Mouse (Mus musculus) hindbrain, embryonic 14.5 days (tissue): ENCODE data around the gene Vmn1r8. TPM values are rescaled to one million over a fixed set of nuclear protein-coding genes. Genes with fewer than 3 reads are reported as not detected.
"Not testable (repeated sequence)": the region's sequence is repeated elsewhere in the genome, so short reads cannot be mapped to it uniquely, and the experiment has no call there.

Source experiments
- ATAC-seq: fragments of 200-750 bp; cut with Nextera tagmentation; 2 replicates; pipeline ENCODE4 v1.8.0; 2017; ENCODE audit warnings: moderate number of reproducible peaks, mild to moderate bottlenecking, moderate TSS enrichment, moderate library complexity; ENCODE audit not compliant: low FRiP score
- DNase-seq: peaks from one replicate; pipeline ENCODE4 v3.0.0-alpha.2; 2015; ENCODE audit warnings: low spot score
- H3K27ac ChIP-seq: fragments of 300-500 bp; sonication (generic); 2 replicates; pipeline ENCODE4 v1.5.1; 2014; ENCODE audit warnings: mild to moderate bottlenecking, moderate library complexity
- H3K27me3 ChIP-seq: fragments of 300-500 bp; sonication (generic); 2 replicates; pipeline ENCODE4 v1.6.1; 2014; ENCODE audit warnings: mild to moderate bottlenecking, low read length, mixed read lengths; ENCODE audit not compliant: control insufficient read depth, insufficient read depth
- H3K36me3 ChIP-seq: fragments of 300-500 bp; sonication (generic); replicated peaks from 2 replicates; pipeline ENCODE4 v1.6.1; 2014; ENCODE audit not compliant: control insufficient read depth, insufficient read depth
- H3K4me1 ChIP-seq: fragments of 300-500 bp; sonication (generic); replicated peaks from 2 replicates; pipeline ENCODE4 v1.6.1; 2014; ENCODE audit warnings: antibody characterized with exemption, low read length, mixed read lengths; ENCODE audit not compliant: control insufficient read depth, insufficient read depth
- H3K4me2 ChIP-seq: fragments of 300-500 bp; sonication (generic); replicated peaks from 2 replicates; pipeline ENCODE4 v1.6.1; 2014; ENCODE audit warnings: mild to moderate bottlenecking, moderate library complexity
- H3K4me3 ChIP-seq: fragments of 300-500 bp; sonication (generic); replicated peaks from 2 replicates; pipeline ENCODE4 v1.5.1; 2014; ENCODE audit warnings: mild to moderate bottlenecking, low read length
- H3K9ac ChIP-seq: fragments of 300-500 bp; sonication (generic); 2 replicates; pipeline ENCODE4 v1.6.1; 2014
- H3K9me3 ChIP-seq: fragments of 300-500 bp; sonication (generic); 2 replicates; pipeline ENCODE4 v1.6.1; 2016; ENCODE audit warnings: low read length; ENCODE audit not compliant: control insufficient read depth
- WGBS: fragments of 180-500 bp; shearing (Covaris S2); extraction: QIAGEN DNeasy Blood & Tissue Kit; methylation state at CpG from one replicate; pipeline ENCODE4 v1.1.7; 2014; 5-methylcytosine and 5-hydroxymethylcytosine counted together
- polyA plus RNA-seq: library from polyadenylated mRNA; unstranded; fragments of >200 nt; fragmentation: Nextera tagmentation; extraction: Ambion mirVana; gene quantifications from 2 replicates; pipeline ENCODE4 v1.2.1, GENCODE M21; 2014

The Vmn1r8 gene
- polyA plus RNA-seq: not detected in 2 replicates

- Histone ChIP-seq H3K36me3 (no peaks in the 10 kb centered on the region), H3K9me3 (no peaks in the 10 kb centered on the region), H3K27ac (no peak within 1 kb of the TSS), H3K4me3 (no peak within 1 kb of the TSS), H3K4me2 (no peak within 1 kb of the TSS), H3K9ac (no peak within 1 kb of the TSS), H3K4me1 (no peaks in the 10 kb centered on the region), H3K27me3 (no peaks in the 10 kb centered on the region)
- DNase-seq (no peak), ATAC-seq (no peak)
Observed at GRCm38 (mm10) chr6:57031984-57032383, at the start of gene Vmn1r8. Gene Vmn1r8, plus strand, starts transcription at chr6:57032284.

GRCm38 (mm10) chr6:56996943-56997342 is 35.1 kb upstream of the Vmn1r8 start, which contains the start of gene Vmn1r6:
Gene Vmn1r6, plus strand, starts transcription at chr6:56997243.
- Histone ChIP-seq H3K4me2 (no peak within 1 kb of the TSS), H3K9ac (no peak within 1 kb of the TSS), H3K27me3 (no peaks in the 10 kb centered on the region), H3K9me3 (no peaks in the 10 kb centered on the region), H3K36me3 (no peaks in the 10 kb centered on the region), H3K4me3 (no peak within 1 kb of the TSS), H3K27ac (no peak within 1 kb of the TSS), H3K4me1 (no peaks in the 10 kb centered on the region)
- 80% methylated on average over 2 of the region's 2 CpGs for WGBS
- ATAC-seq (no peak), DNase-seq (no peak)

- H3K4me1 ChIP-seq, H3K36me3 ChIP-seq, H3K4me2 ChIP-seq, H3K9ac ChIP-seq, H3K27me3 ChIP-seq, ATAC-seq, H3K9me3 ChIP-seq, H3K4me3 ChIP-seq, DNase-seq, H3K27ac ChIP-seq: not testable (repeated sequence)
- WGBS: 92% methylated on average over 2 of the region's 2 CpGs
Observed at GRCm38 (mm10) chr6:57025224-57025623, 6.9 kb upstream of the Vmn1r8 start, which contains the start of gene Vmn1r7. Gene Vmn1r7, minus strand, starts transcription at chr6:57025324.

- DNase-seq (no peak), ATAC-seq (no peak)
- Histone ChIP-seq H3K4me2 (no peak overlapping the region), H3K9me3 (no peaks in the 10 kb centered on the region), H3K4me1 (no peaks in the 10 kb centered on the region), H3K27ac (no peak overlapping the region), H3K36me3 (no peaks in the 10 kb centered on the region), H3K9ac (no peak overlapping the region), H3K4me3 (no peak overlapping the region), H3K27me3 (no peaks in the 10 kb centered on the region)
- WGBS: 83% methylated on average over 2 of the region's 2 CpGs
Observed at GRCm38 (mm10) chr6:57034674-57035073, 2.6 kb downstream of the Vmn1r8 start.

- H3K4me3 ChIP-seq: no peak overlapping the region
- no peak overlapping the region for H3K9ac ChIP-seq
- H3K27me3 ChIP-seq: no peaks in the 10 kb centered on the region
- H3K4me1 ChIP-seq: no peaks in the 10 kb centered on the region
- DNase-seq (no peak), ATAC-seq (no peak)
- H3K4me2 ChIP-seq: no peak overlapping the region
- H3K36me3 ChIP-seq: no peaks in the 10 kb centered on the region
- no peaks in the 10 kb centered on the region for H3K9me3 ChIP-seq
- no peak overlapping the region for H3K27ac ChIP-seq
Observed at GRCm38 (mm10) chr6:57063730-57064129, 31.6 kb downstream of the Vmn1r8 start.

- Histone ChIP-seq H3K4me1 (no peaks in the 10 kb centered on the region), H3K27ac (no peak within 1 kb of the TSS), H3K27me3 (no peaks in the 10 kb centered on the region), H3K4me2 (no peak within 1 kb of the TSS), H3K36me3 (no peaks in the 10 kb centered on the region), H3K9ac (no peak within 1 kb of the TSS), H3K9me3 (no peaks in the 10 kb centered on the region), H3K4me3 (no peak within 1 kb of the TSS)
- no peak for DNase-seq
- 79% methylated on average over 2 of the region's 2 CpGs for WGBS
- no peak for ATAC-seq
Observed at GRCm38 (mm10) chr6:57066487-57066886, 34.4 kb downstream of the Vmn1r8 start, which contains the start of gene Vmn1r9. Gene Vmn1r9, plus strand, starts transcription at chr6:57066787.

Other genes with a start within 250 kb of the Vmn1r8 start
- gene Kbtbd2, start 234.5 kb upstream of the Vmn1r8 start, polyA plus RNA-seq: 26.4 and 32.2 TPM in 2 replicates
- gene Fkbp9, start 200.2 kb upstream of the Vmn1r8 start, polyA plus RNA-seq: 42.2 and 42.6 TPM in 2 replicates
- gene Nt5c3, start 108.4 kb upstream of the Vmn1r8 start, polyA plus RNA-seq: 174 and 180 TPM in 2 replicates
- 0.62 and 0.72 TPM in 2 replicates for gene Vmn1r4, start 108.3 kb upstream of the Vmn1r8 start, polyA plus RNA-seq
- gene Vmn1r5, start 62.0 kb upstream of the Vmn1r8 start, polyA plus RNA-seq: not detected in 2 replicates
- gene Vmn1r6, start 35.0 kb upstream of the Vmn1r8 start, polyA plus RNA-seq: not detected in 2 replicates
- gene Vmn1r7, start 7.0 kb upstream of the Vmn1r8 start, polyA plus RNA-seq: not detected in 2 replicates
- not detected in 2 replicates for gene Vmn1r9, start 34.5 kb downstream of the Vmn1r8 start, polyA plus RNA-seq
- not detected in 2 replicates for gene Vmn1r10, start 77.2 kb downstream of the Vmn1r8 start, polyA plus RNA-seq
- not detected in 2 replicates for gene Vmn1r11, start 101.2 kb downstream of the Vmn1r8 start, polyA plus RNA-seq
- not detected in 2 replicates for gene Vmn1r12, start 124.6 kb downstream of the Vmn1r8 start, polyA plus RNA-seq
- gene Vmn1r13, start 171.0 kb downstream of the Vmn1r8 start, polyA plus RNA-seq: not detected in 2 replicates
- gene Vmn1r14, start 199.4 kb downstream of the Vmn1r8 start, polyA plus RNA-seq: not detected in 2 replicates
- gene Vmn1r15, start 225.7 kb downstream of the Vmn1r8 start, polyA plus RNA-seq: not detected in 2 replicates